Mouse (Mus musculus): Measurements from ENCODE around the gene Tprg. TPM values are rescaled to one million over a fixed set of nuclear protein-coding genes. Genes with fewer than 3 reads are reported as not detected.

Gene Tprg
- polyA plus RNA-seq, 1 experiment from 2014 or later = 0.85 TPM

DNA sequence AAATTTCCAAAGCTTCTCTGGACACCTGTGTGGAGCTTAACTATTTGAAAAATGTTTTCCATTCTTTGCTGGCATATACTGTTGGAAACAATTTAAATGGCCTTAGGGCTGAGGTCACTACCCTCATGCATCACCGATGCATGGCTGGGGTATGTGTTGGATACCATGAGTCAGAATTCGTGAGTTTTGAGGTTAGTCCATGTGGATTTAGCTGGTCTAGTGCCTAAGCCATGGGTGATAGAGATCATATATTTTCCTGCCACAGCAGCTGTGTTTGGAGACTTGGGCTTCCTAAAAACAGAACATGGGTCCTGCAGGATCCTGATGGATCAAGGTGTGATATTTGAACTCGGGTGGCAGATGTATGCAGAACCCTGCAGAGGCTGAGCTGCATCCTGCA lies 181.4 kb downstream of the Tprg start:
- no peak overlapping the region for H3K9ac ChIP-seq (replicated peaks; ENCODE audit: low read depth, low read length)
- no peaks in the 10 kb centered on the region for H3K9me3 ChIP-seq (ENCODE audit: control insufficient read depth, low read depth, low read length)
- H3K27me3 ChIP-seq (ENCODE audit: control insufficient read depth, insufficient read depth, low read length) = no peaks in the 10 kb centered on the region
- no peaks in the 10 kb centered on the region for H3K36me3 ChIP-seq (ENCODE audit: control insufficient read depth, insufficient read depth, low read length)
- no peak overlapping the region for H3K4me3 ChIP-seq (ENCODE audit: low read depth, low read length)
- H3K4me2 ChIP-seq (replicated peaks; ENCODE audit: low read depth, low read length) = no peak overlapping the region
- no peak for ATAC-seq (ENCODE audit: insufficient number of reproducible peaks, insufficient read depth, low FRiP score, low read depth)
- 77% methylated on average over 3 of the region's 3 CpGs for WGBS
- no peaks in the 10 kb centered on the region for H3K4me1 ChIP-seq (ENCODE audit: control insufficient read depth, insufficient read depth, low read length)
- no peak overlapping the region for H3K27ac ChIP-seq (ENCODE audit: low read length)

DNA sequence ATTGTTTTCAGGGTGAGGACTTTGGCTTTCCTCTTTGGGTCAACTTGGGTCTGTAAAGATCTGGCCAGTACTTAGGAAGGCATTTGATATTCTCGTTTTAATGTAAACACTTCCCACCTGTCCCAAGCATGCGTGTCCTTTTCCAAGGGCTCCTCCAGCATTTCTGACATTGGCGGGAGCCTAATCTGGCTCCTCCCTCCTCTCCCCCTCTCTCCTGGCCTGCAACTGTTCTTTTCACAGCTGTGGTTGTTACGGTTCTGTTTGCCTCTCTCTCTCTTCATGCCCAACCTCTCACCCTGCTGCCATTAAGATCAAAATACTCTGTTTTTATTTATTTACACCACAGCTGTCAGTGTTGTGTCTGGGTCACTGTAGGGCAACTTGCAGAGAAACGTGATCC lies 182.0 kb downstream of the Tprg start:
- no peak overlapping the region for H3K27ac ChIP-seq (ENCODE audit: low read length)
- no peaks in the 10 kb centered on the region for H3K27me3 ChIP-seq (ENCODE audit: control insufficient read depth, insufficient read depth, low read length)
- no peak overlapping the region for H3K9ac ChIP-seq (replicated peaks; ENCODE audit: low read depth, low read length)
- H3K4me3 ChIP-seq (ENCODE audit: low read depth, low read length) = no peak overlapping the region
- WGBS = 26% methylated on average over 5 of the region's 5 CpGs
- H3K4me2 ChIP-seq (replicated peaks; ENCODE audit: low read depth, low read length) = no peak overlapping the region
- no peaks in the 10 kb centered on the region for H3K4me1 ChIP-seq (ENCODE audit: control insufficient read depth, insufficient read depth, low read length)
- H3K36me3 ChIP-seq (ENCODE audit: control insufficient read depth, insufficient read depth, low read length) = no peaks in the 10 kb centered on the region
- no peaks in the 10 kb centered on the region for H3K9me3 ChIP-seq (ENCODE audit: control insufficient read depth, low read depth, low read length)
- no peak for ATAC-seq (ENCODE audit: insufficient number of reproducible peaks, insufficient read depth, low FRiP score, low read depth)

Data from stomach, embryonic 14.5 days (tissue).